Mouse (Mus musculus) ES-Bruce4 (cell line): ENCODE measurements around the gene Htr2c.

Source experiments
- CTCF ChIP-seq: IDR thresholded peaks from one replicate; pipeline ENCODE4 v1.8.1; 2011; ENCODE audit warnings: low read depth, low read length
- POLR2A ChIP-seq: IDR thresholded peaks from one replicate; pipeline ENCODE4 v1.8.1; 2011; ENCODE audit warnings: low read length; ENCODE audit not compliant: insufficient read depth

- TF ChIP-seq POLR2A (no peak), CTCF (no peak)
Measured at GRCm38 (mm10) chrX:146946216-146946886, 16.0 kb upstream of the Htr2c start.
